Mouse (Mus musculus) liver, embryonic 13.5 days (tissue): ENCODE measurements around the gene Igf2bp2. TPM values are rescaled to one million over a fixed set of nuclear protein-coding genes. Genes with fewer than 3 reads are reported as not detected.

Experiments used
- ATAC-seq: fragments of 200-750 bp; cut with Nextera tagmentation; 2 replicates; pipeline ENCODE4 v1.8.0; 2017; ENCODE audit warnings: low read depth, mild to moderate bottlenecking, moderate number of reproducible peaks, moderate library complexity
- DNase-seq: peaks from one replicate; pipeline ENCODE4 v3.0.0; 2022
- H3K27ac ChIP-seq: fragments of 300-500 bp; sonication (generic); 2 replicates; pipeline ENCODE4 v1.5.1; 2015; ENCODE audit warnings: moderate library complexity, mild to moderate bottlenecking, inconsistent platforms
- H3K27me3 ChIP-seq: fragments of 300-500 bp; sonication (generic); 2 replicates; pipeline ENCODE4 v1.6.1; 2015; ENCODE audit warnings: mild to moderate bottlenecking, inconsistent platforms
- H3K36me3 ChIP-seq: fragments of 300-500 bp; sonication (generic); 2 replicates; pipeline ENCODE4 v1.6.1; 2015; ENCODE audit warnings: mild to moderate bottlenecking, inconsistent platforms
- H3K4me1 ChIP-seq: fragments of 300-500 bp; sonication (generic); replicated peaks from 2 replicates; pipeline ENCODE4 v1.6.1; 2015; ENCODE audit warnings: inconsistent platforms
- H3K4me2 ChIP-seq: fragments of 300-500 bp; sonication (generic); 2 replicates; pipeline ENCODE4 v1.6.1; 2015; ENCODE audit warnings: inconsistent platforms, mild to moderate bottlenecking, moderate library complexity
- H3K4me3 ChIP-seq: fragments of 300-500 bp; sonication (generic); replicated peaks from 2 replicates; pipeline ENCODE4 v1.5.1; 2015; ENCODE audit warnings: mild to moderate bottlenecking, inconsistent platforms
- H3K9ac ChIP-seq: fragments of 300-500 bp; sonication (generic); 2 replicates; pipeline ENCODE4 v1.6.1; 2015; ENCODE audit warnings: mild to moderate bottlenecking, inconsistent platforms
- H3K9me3 ChIP-seq: fragments of 300-500 bp; sonication (generic); replicated peaks from 2 replicates; pipeline ENCODE4 v1.6.1; 2016; ENCODE audit warnings: inconsistent platforms
- WGBS: fragments of 180-500 bp; shearing (Covaris S2); methylation state at CpG from one replicate; pipeline ENCODE4 v1.1.7; 2015; ENCODE audit not compliant: insufficient replicate concordance; 5-methylcytosine and 5-hydroxymethylcytosine counted together
- polyA plus RNA-seq: library from polyadenylated mRNA; unstranded; fragments of >200 nt; fragmentation: Nextera tagmentation; extraction: Ambion mirVana; gene quantifications from 2 replicates; pipeline ENCODE4 v1.2.1, GENCODE M21; 2015

Gene Igf2bp2
- polyA plus RNA-seq, 1 experiment from 2014 or later = 12.1 TPM

- 69% methylated on average over 7 of the region's 7 CpGs for WGBS
Observed at GRCm38 (mm10) chr16:22124325-22124918, 38.7 kb downstream of the Igf2bp2 start.

GRCm38 (mm10) chr16:22123658-22124057 lies 39.4 kb downstream of the Igf2bp2 start:
- WGBS = 22% methylated on average over 5 of the region's 5 CpGs

More at GRCm38 (mm10) chr16:22124325-22124918, 38.7 kb downstream of the Igf2bp2 start:
- ATAC-seq (no peak), DNase-seq (no peak)
- Histone ChIP-seq H3K4me2 (no peak overlapping the region), H3K4me1 (peaks cover 5% of the 10 kb centered on the region), H3K36me3 (no peaks in the 10 kb centered on the region), H3K27ac (no peak overlapping the region), H3K9ac (no peak overlapping the region), H3K4me3 (no peak overlapping the region), H3K9me3 (no peaks in the 10 kb centered on the region; the same call in 1 of the 2 replicates), H3K27me3 (no peaks in the 10 kb centered on the region)

DNA sequence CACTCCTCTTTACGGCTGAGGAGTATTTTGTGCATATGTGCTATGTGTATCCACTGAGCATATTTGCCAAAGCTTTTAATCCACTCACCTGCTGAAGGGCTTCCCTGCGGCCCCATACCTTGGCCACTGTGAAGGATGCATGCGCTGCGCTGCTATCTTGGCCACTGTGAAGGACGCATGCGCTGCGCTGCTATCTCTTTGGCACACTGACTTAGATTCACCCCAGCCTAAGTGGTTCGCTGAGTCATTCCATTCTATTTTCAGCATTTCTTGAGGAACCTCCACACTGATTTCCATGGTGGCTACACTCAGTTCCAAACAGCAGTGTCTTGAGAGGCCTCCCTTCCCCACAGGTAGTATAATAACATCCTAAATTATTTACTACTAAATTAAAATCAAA lies 42.0 kb downstream of the Igf2bp2 start:
- ATAC-seq = no peak
- Histone ChIP-seq H3K27me3 (no peaks in the 10 kb centered on the region), H3K9me3 (no peaks in the 10 kb centered on the region), H3K36me3 (no peaks in the 10 kb centered on the region), H3K9ac (no peak overlapping the region), H3K4me2 (no peak overlapping the region), H3K4me1 (peaks cover 7% of the 10 kb centered on the region), H3K4me3 (no peak overlapping the region), H3K27ac (no peak overlapping the region)
- 27% methylated on average over 8 of the region's 8 CpGs for WGBS
- DNase-seq = peak; percentile 8

More at GRCm38 (mm10) chr16:22123658-22124057, 39.4 kb downstream of the Igf2bp2 start:
- no peak overlapping the region for H3K4me2 ChIP-seq
- DNase-seq (peak; percentile 17), ATAC-seq (no peak)
- no peaks in the 10 kb centered on the region for H3K36me3 ChIP-seq
- no peaks in the 10 kb centered on the region for H3K27me3 ChIP-seq
- no peaks in the 10 kb centered on the region; the same call in 1 of the 2 replicates for H3K9me3 ChIP-seq
- no peak overlapping the region for H3K9ac ChIP-seq
- no peak overlapping the region for H3K4me3 ChIP-seq
- H3K4me1 ChIP-seq = peaks cover 7% of the 10 kb centered on the region
- H3K27ac ChIP-seq = no peak overlapping the region

- no peak for ATAC-seq
- H3K4me1 ChIP-seq = peaks cover 7% of the 10 kb centered on the region
- no peaks in the 10 kb centered on the region for H3K36me3 ChIP-seq
- no peak overlapping the region for H3K9ac ChIP-seq
- H3K4me2 ChIP-seq = no peak overlapping the region
- 48% methylated on average over 15 of the region's 15 CpGs for WGBS
- H3K27me3 ChIP-seq = no peaks in the 10 kb centered on the region
- H3K9me3 ChIP-seq = no peaks in the 10 kb centered on the region
- H3K4me3 ChIP-seq = no peak overlapping the region
- H3K27ac ChIP-seq = no peak overlapping the region
- DNase-seq = no peak
Observed at GRCm38 (mm10) chr16:22119524-22119923, 43.6 kb downstream of the Igf2bp2 start.

DNA sequence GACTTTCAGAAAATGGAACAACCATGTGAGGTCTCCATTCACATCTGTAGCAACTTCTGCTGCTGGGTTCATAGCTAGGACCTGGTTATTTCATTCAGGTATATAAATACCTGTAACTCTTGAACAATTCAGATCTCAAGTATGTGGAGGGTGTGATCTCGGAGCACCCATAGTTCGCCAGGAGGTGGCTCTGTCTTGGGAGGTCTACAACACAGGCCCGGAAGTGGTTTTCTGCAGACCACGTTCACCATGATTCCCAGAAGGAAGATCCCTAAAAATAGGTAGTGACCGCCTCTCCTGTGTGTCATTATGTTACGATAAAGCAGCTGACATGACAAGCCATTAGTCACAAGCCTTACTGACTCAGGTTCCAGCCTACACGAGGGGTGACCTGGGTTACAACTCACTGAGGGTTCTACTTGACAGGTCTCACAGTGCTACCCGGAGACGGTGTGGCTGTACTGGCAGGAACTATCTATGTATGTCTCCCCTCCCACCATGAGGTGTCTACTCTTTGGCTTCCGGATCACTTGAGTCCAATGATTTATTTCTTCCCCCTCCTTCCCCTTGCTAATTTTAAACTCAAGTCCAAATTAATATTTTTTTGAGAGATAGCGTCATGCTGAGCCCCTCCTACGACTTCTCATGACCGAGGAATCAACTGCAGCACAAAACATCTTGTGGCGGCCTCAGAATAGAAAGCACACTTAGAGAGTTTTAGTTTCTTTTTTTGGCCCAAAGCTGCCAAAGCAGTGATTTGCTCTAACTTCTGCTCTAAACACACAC lies 44.2 kb downstream of the Igf2bp2 start:
- Histone ChIP-seq H3K4me1 (peaks cover 7% of the 10 kb centered on the region), H3K4me2 (no peak overlapping the region), H3K4me3 (no peak overlapping the region), H3K9me3 (no peaks in the 10 kb centered on the region), H3K27ac (no peak overlapping the region), H3K9ac (no peak overlapping the region), H3K36me3 (no peaks in the 10 kb centered on the region), H3K27me3 (no peaks in the 10 kb centered on the region)
- no peak for DNase-seq
- ATAC-seq = no peak
- WGBS = 56% methylated on average over 14 of the region's 14 CpGs

DNA sequence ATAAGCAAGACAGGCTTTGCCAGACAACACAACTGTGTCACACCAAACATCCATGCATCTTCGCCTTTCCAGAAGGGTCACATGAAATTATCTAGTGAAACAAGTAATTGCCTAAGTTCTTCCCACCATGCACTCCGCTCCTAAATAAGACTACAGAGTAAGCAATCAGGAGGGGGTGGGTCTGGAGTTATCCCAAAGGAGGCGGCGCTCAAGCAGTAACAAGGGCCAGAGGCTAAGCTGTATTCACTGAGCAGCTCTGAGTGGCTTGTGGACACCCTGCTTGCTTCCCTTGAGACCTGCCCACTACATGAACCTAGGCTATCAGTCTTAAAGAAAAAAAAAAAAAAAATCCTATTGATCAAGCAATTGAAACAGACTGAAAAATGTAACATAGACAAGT lies 44.9 kb downstream of the Igf2bp2 start:
- no peak overlapping the region for H3K27ac ChIP-seq
- H3K4me1 ChIP-seq = peaks cover 7% of the 10 kb centered on the region
- 74% methylated on average over 4 of the region's 4 CpGs for WGBS
- no peaks in the 10 kb centered on the region for H3K27me3 ChIP-seq
- no peaks in the 10 kb centered on the region for H3K36me3 ChIP-seq
- no peak for DNase-seq
- H3K4me3 ChIP-seq = no peak overlapping the region
- H3K4me2 ChIP-seq = no peak overlapping the region
- H3K9ac ChIP-seq = no peak overlapping the region
- ATAC-seq = no peak
- H3K9me3 ChIP-seq = no peaks in the 10 kb centered on the region

DNA sequence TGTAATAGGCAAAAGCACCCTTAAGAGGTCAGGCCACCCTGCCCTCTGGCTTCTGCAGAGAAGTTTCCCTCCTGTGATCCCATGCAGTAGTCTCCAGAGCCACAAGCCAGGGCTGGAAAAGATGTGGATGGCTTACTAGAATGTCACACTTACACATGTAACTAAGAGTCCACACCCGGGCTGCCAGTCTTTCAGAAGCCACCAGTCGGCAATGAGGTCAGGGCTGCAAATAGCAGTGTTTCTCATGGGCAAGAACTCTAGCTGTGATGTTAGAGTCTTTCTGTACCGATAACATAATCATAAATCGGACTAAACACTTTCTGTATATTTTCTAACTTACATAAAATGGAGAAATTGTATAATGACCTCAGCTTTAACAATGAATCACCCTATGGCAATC lies 46.4 kb downstream of the Igf2bp2 start:
- no peak overlapping the region for H3K4me2 ChIP-seq
- H3K27ac ChIP-seq = no peak overlapping the region
- no peaks in the 10 kb centered on the region for H3K36me3 ChIP-seq
- H3K27me3 ChIP-seq = no peaks in the 10 kb centered on the region
- 81% methylated on average over 4 of the region's 4 CpGs for WGBS
- H3K9me3 ChIP-seq = no peaks in the 10 kb centered on the region
- ATAC-seq = no peak
- no peak overlapping the region for H3K4me3 ChIP-seq
- H3K4me1 ChIP-seq = peaks cover 7% of the 10 kb centered on the region
- H3K9ac ChIP-seq = no peak overlapping the region
- no peak for DNase-seq

DNA sequence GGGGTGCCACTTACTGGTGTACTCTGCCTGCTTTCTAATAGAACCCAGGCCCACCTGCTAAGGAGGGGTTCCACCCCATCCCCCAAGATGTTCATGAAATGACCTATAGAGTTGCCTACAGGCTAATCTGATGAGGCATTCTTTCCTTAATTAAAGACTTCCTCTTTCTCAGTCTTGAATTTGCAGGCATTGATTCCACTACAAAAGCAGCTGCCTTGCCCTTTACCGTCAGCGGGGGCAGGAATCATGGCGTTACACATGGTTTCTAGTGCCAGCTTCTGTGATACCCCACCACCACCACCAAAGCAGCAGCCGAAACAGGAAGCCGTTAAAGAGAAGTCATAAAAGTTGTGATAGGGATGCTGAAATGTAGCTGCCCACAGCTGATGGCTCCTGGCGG lies 47.0 kb downstream of the Igf2bp2 start:
- DNase-seq (no peak), ATAC-seq (no peak)
- Histone ChIP-seq H3K9me3 (no peaks in the 10 kb centered on the region), H3K36me3 (no peaks in the 10 kb centered on the region), H3K4me2 (no peak overlapping the region), H3K4me1 (peaks cover 7% of the 10 kb centered on the region), H3K4me3 (no peak overlapping the region), H3K27me3 (no peaks in the 10 kb centered on the region), H3K27ac (no peak overlapping the region), H3K9ac (no peak overlapping the region)
- 41% methylated on average over 6 of the region's 6 CpGs for WGBS

DNA sequence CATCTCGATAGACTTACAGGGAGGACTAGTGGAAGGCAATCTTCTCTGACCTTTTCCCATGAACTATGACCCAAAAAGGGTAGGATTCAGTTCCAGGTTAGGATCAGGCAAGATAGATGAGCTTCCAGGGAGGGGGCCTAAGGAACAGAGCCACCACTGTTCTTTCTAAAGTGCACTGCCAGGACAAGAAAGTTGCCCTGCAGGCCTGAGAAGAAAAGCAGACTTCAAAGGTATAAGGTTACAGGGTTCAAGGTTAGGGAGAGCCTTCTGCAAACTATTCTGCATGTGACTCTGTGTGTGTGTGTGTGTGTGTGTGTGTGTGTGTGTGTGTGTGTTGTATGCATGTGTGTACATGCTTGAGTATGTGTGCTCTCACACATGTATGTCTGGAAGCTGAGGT lies 53.1 kb downstream of the Igf2bp2 start:
- Histone ChIP-seq H3K36me3 (no peaks in the 10 kb centered on the region), H3K27ac (no peak overlapping the region), H3K4me1 (peaks cover 8% of the 10 kb centered on the region), H3K9ac (no peak overlapping the region), H3K4me3 (no peak overlapping the region), H3K4me2 (no peak overlapping the region), H3K9me3 (no peaks in the 10 kb centered on the region), H3K27me3 (no peaks in the 10 kb centered on the region)
- DNase-seq (no peak), ATAC-seq (no peak)
- 75% methylated on average over 1 of the region's 1 CpGs for WGBS

DNA sequence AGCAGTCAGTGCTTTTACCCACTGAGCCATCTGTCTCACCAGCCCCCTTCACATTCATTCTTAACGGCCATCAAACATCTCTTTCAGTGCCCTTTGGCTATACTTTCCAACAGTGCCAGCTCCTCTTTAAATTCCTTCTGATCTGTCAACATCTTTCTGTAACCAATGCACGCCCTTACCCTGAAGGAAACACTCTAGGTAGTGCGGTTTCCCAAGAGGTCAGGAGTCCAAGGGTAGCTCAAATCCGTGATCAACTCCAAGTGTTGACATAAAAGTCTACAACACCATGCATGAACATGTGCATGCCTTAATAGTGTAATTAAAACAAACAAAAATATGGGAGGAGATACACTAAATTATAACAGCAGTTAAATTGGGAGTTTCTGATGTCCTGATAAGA lies 53.9 kb downstream of the Igf2bp2 start:
- H3K4me3 ChIP-seq = no peak overlapping the region
- H3K4me1 ChIP-seq = peaks cover 8% of the 10 kb centered on the region
- H3K4me2 ChIP-seq = no peak overlapping the region
- 72% methylated on average over 4 of the region's 4 CpGs for WGBS
- no peak for ATAC-seq
- H3K9ac ChIP-seq = no peak overlapping the region
- no peak for DNase-seq
- no peaks in the 10 kb centered on the region for H3K27me3 ChIP-seq
- no peaks in the 10 kb centered on the region for H3K9me3 ChIP-seq
- H3K36me3 ChIP-seq = no peaks in the 10 kb centered on the region
- no peak overlapping the region for H3K27ac ChIP-seq

DNA sequence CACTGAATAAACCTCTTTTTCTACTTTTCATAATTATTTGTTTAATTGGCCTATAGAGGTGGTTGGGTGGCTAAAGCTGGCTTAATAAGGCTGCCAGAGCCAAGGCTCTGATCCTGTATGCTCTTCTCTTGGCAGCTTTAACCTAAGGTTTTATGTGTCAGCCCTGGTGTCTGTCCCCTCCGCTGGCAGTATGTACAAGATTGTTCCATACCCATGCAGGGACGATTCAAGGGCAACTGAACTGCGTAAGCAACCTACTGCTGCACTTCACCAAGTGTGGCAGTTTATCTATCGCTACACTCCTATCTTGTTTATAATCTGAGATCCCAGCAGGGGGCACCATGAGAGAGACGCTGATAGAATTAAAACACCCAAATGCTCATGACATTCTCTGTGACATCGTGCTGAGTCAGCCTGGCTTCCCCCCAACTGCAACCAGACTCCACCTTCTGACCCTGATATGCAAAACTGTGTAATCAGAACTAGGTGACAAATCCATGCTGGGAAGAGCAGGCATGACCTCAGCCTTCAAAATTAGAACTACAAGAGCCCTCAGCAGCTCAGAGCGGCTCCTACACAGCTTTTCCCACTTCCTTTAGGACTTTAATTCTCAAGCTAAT lies 55.1 kb downstream of the Igf2bp2 start:
- Histone ChIP-seq H3K4me2 (no peak overlapping the region), H3K4me3 (no peak overlapping the region), H3K27me3 (no peaks in the 10 kb centered on the region), H3K36me3 (no peaks in the 10 kb centered on the region), H3K9ac (no peak overlapping the region), H3K27ac (no peak overlapping the region), H3K4me1 (peaks cover 8% of the 10 kb centered on the region), H3K9me3 (no peaks in the 10 kb centered on the region)
- ATAC-seq = no peak
- peak; percentile 7 for DNase-seq
- 36% methylated on average over 7 of the region's 7 CpGs for WGBS
